Mouse (Mus musculus): ENCODE measurements around the gene Jmjd8.

Gene Jmjd8

GRCm38 (mm10) chr17:25877741-25878610 is 49.3 kb downstream of the Jmjd8 start:
- no peak for DNase-seq (ENCODE audit: low spot score in 2 of 2)

GRCm38 (mm10) chr17:25878611-25879180 is 50.0 kb downstream of the Jmjd8 start:
- no peak for DNase-seq (ENCODE audit: low spot score in 2 of 2)

- DNase-seq (ENCODE audit: low spot score in 2 of 2), result no peak
Observed at GRCm38 (mm10) chr17:25879261-25879660, 50.6 kb downstream of the Jmjd8 start.

- no peak for DNase-seq (ENCODE audit: low spot score in 2 of 2)
Observed at GRCm38 (mm10) chr17:25879750-25880149, 51.1 kb downstream of the Jmjd8 start.

- DNase-seq (ENCODE audit: low spot score in 2 of 2), result no peak
Observed at GRCm38 (mm10) chr17:25880196-25880910, 51.7 kb downstream of the Jmjd8 start, which contains the start of gene Wfikkn1. Gene Wfikkn1 (minus strand): TSS chr17:25880858.

GRCm38 (mm10) chr17:25880913-25881641 is 52.4 kb downstream of the Jmjd8 start:
- DNase-seq (ENCODE audit: low spot score in 2 of 2), result no peak

Data from thymus, postnatal 10 days (tissue).